Mouse (Mus musculus): ENCODE measurements around the gene Tgfbi. TPM values are rescaled to one million over a fixed set of nuclear protein-coding genes. Genes with fewer than 3 reads are reported as not detected.

The Tgfbi gene
- polyA plus RNA-seq, 1 experiment from 2014 or later = 85.8 TPM

- ATAC-seq (replicated peaks; ENCODE audit: insufficient number of reproducible peaks, low FRiP score, low TSS enrichment, low read depth) = no peak
Observed at GRCm38 (mm10) chr13:56578097-56578496, 31.2 kb upstream of the Tgfbi start.

GRCm38 (mm10) chr13:56580450-56580849, 28.9 kb upstream of the Tgfbi start:
- Histone ChIP-seq H3K4me1 (ENCODE audit: control insufficient read depth, insufficient read depth, low read length) (peaks cover 4% of the 10 kb centered on the region), H3K4me2 (ENCODE audit: low read depth, low read length) (no peak overlapping the region)
- WGBS = 71% methylated on average over 5 of the region's 5 CpGs

More at GRCm38 (mm10) chr13:56578097-56578496, 31.2 kb upstream of the Tgfbi start:
- Histone ChIP-seq H3K27me3 (ENCODE audit: control insufficient read depth, insufficient read depth, low read length) (no peaks in the 10 kb centered on the region), H3K36me3 (replicated peaks; ENCODE audit: control insufficient read depth, insufficient read depth, low read depth, low read length) (no peaks in the 10 kb centered on the region), H3K4me3 (ENCODE audit: low read depth, low read length) (no peak overlapping the region), H3K27ac (replicated peaks; ENCODE audit: low read depth, low read length) (no peak overlapping the region), H3K4me2 (ENCODE audit: low read depth, low read length) (no peak overlapping the region), H3K9me3 (replicated peaks; ENCODE audit: control insufficient read depth, low read length) (no peaks in the 10 kb centered on the region), H3K4me1 (ENCODE audit: control insufficient read depth, insufficient read depth, low read length) (peaks cover 4% of the 10 kb centered on the region), H3K9ac (replicated peaks; ENCODE audit: low read length) (no peak overlapping the region)
- DNase-seq (ENCODE audit: low spot score) = peak; percentile 32
- WGBS = 57% methylated on average over 5 of the region's 5 CpGs

GRCm38 (mm10) chr13:56581512-56581911, 27.8 kb upstream of the Tgfbi start:
- DNase-seq (ENCODE audit: low spot score) (no peak), ATAC-seq (replicated peaks; ENCODE audit: insufficient number of reproducible peaks, low FRiP score, low TSS enrichment, low read depth) (peak; percentile 16)
- H3K4me1 ChIP-seq (ENCODE audit: control insufficient read depth, insufficient read depth, low read length) = peaks cover 4% of the 10 kb centered on the region
- H3K9me3 ChIP-seq (replicated peaks; ENCODE audit: control insufficient read depth, low read length) = no peaks in the 10 kb centered on the region
- 2% methylated on average over 3 of the region's 3 CpGs for WGBS
- H3K4me3 ChIP-seq (ENCODE audit: low read depth, low read length) = no peak overlapping the region
- H3K27ac ChIP-seq (replicated peaks; ENCODE audit: low read depth, low read length) = peak overlapping the region; percentile 93
- no peak overlapping the region; the same call in 1 of the 2 replicates for H3K4me2 ChIP-seq (ENCODE audit: low read depth, low read length)
- peak overlapping the region; percentile 38; the same call in 1 of the 2 replicates for H3K9ac ChIP-seq (replicated peaks; ENCODE audit: low read length)
- H3K36me3 ChIP-seq (replicated peaks; ENCODE audit: control insufficient read depth, insufficient read depth, low read depth, low read length) = no peaks in the 10 kb centered on the region
- no peaks in the 10 kb centered on the region for H3K27me3 ChIP-seq (ENCODE audit: control insufficient read depth, insufficient read depth, low read length)

More at GRCm38 (mm10) chr13:56580450-56580849, 28.9 kb upstream of the Tgfbi start:
- Histone ChIP-seq H3K27me3 (ENCODE audit: control insufficient read depth, insufficient read depth, low read length) (no peaks in the 10 kb centered on the region), H3K27ac (replicated peaks; ENCODE audit: low read depth, low read length) (peak overlapping the region; percentile 93; the same call in 1 of the 2 replicates), H3K4me3 (ENCODE audit: low read depth, low read length) (no peak overlapping the region), H3K36me3 (replicated peaks; ENCODE audit: control insufficient read depth, insufficient read depth, low read depth, low read length) (no peaks in the 10 kb centered on the region), H3K9ac (replicated peaks; ENCODE audit: low read length) (no peak overlapping the region), H3K9me3 (replicated peaks; ENCODE audit: control insufficient read depth, low read length) (no peaks in the 10 kb centered on the region)
- DNase-seq (ENCODE audit: low spot score) (no peak), ATAC-seq (replicated peaks; ENCODE audit: insufficient number of reproducible peaks, low FRiP score, low TSS enrichment, low read depth) (no peak)

GRCm38 (mm10) chr13:56581961-56582434, 27.3 kb upstream of the Tgfbi start:
- Histone ChIP-seq H3K4me1 (ENCODE audit: control insufficient read depth, insufficient read depth, low read length) (peaks cover 4% of the 10 kb centered on the region), H3K4me2 (ENCODE audit: low read depth, low read length) (peak overlapping the region; percentile 1), H3K36me3 (replicated peaks; ENCODE audit: control insufficient read depth, insufficient read depth, low read depth, low read length) (no peaks in the 10 kb centered on the region), H3K4me3 (ENCODE audit: low read depth, low read length) (no peak overlapping the region), H3K9me3 (replicated peaks; ENCODE audit: control insufficient read depth, low read length) (no peaks in the 10 kb centered on the region), H3K9ac (replicated peaks; ENCODE audit: low read length) (no peak overlapping the region), H3K27ac (replicated peaks; ENCODE audit: low read depth, low read length) (peak overlapping the region; percentile 93), H3K27me3 (ENCODE audit: control insufficient read depth, insufficient read depth, low read length) (no peaks in the 10 kb centered on the region)
- ATAC-seq (replicated peaks; ENCODE audit: insufficient number of reproducible peaks, low FRiP score, low TSS enrichment, low read depth) (peak; percentile 99), DNase-seq (ENCODE audit: low spot score) (peak; percentile 97)
- 1% methylated on average over 6 of the region's 6 CpGs for WGBS

- 12% methylated on average over 3 of the region's 3 CpGs for WGBS
- no peaks in the 10 kb centered on the region for H3K9me3 ChIP-seq (replicated peaks; ENCODE audit: control insufficient read depth, low read length)
- ATAC-seq (replicated peaks; ENCODE audit: insufficient number of reproducible peaks, low FRiP score, low TSS enrichment, low read depth) (no peak), DNase-seq (ENCODE audit: low spot score) (peak; percentile 54)
- peak overlapping the region; percentile 26; the same call in 1 of the 2 replicates for H3K9ac ChIP-seq (replicated peaks; ENCODE audit: low read length)
- no peaks in the 10 kb centered on the region for H3K27me3 ChIP-seq (ENCODE audit: control insufficient read depth, insufficient read depth, low read length)
- peak overlapping the region; percentile 93 for H3K27ac ChIP-seq (replicated peaks; ENCODE audit: low read depth, low read length)
- no peaks in the 10 kb centered on the region for H3K36me3 ChIP-seq (replicated peaks; ENCODE audit: control insufficient read depth, insufficient read depth, low read depth, low read length)
- peaks cover 4% of the 10 kb centered on the region for H3K4me1 ChIP-seq (ENCODE audit: control insufficient read depth, insufficient read depth, low read length)
- no peak overlapping the region for H3K4me3 ChIP-seq (ENCODE audit: low read depth, low read length)
- no peak overlapping the region; the same call in 1 of the 2 replicates for H3K4me2 ChIP-seq (ENCODE audit: low read depth, low read length)
Observed at GRCm38 (mm10) chr13:56582720-56583119, 26.6 kb upstream of the Tgfbi start.

- DNase-seq (ENCODE audit: low spot score) (no peak), ATAC-seq (replicated peaks; ENCODE audit: insufficient number of reproducible peaks, low FRiP score, low TSS enrichment, low read depth) (no peak)
- Histone ChIP-seq H3K27ac (replicated peaks; ENCODE audit: low read depth, low read length) (no peak overlapping the region), H3K27me3 (ENCODE audit: control insufficient read depth, insufficient read depth, low read length) (no peaks in the 10 kb centered on the region), H3K4me1 (ENCODE audit: control insufficient read depth, insufficient read depth, low read length) (peaks cover 4% of the 10 kb centered on the region), H3K4me3 (ENCODE audit: low read depth, low read length) (no peak overlapping the region), H3K36me3 (replicated peaks; ENCODE audit: control insufficient read depth, insufficient read depth, low read depth, low read length) (no peaks in the 10 kb centered on the region), H3K9me3 (replicated peaks; ENCODE audit: control insufficient read depth, low read length) (no peaks in the 10 kb centered on the region), H3K9ac (replicated peaks; ENCODE audit: low read length) (no peak overlapping the region), H3K4me2 (ENCODE audit: low read depth, low read length) (no peak overlapping the region)
- WGBS = 72% methylated on average over 3 of the region's 3 CpGs
Observed at GRCm38 (mm10) chr13:56586046-56586445, 23.3 kb upstream of the Tgfbi start.

GRCm38 (mm10) chr13:56588454-56589117, 20.7 kb upstream of the Tgfbi start:
- Histone ChIP-seq H3K4me2 (ENCODE audit: low read depth, low read length) (no peak overlapping the region), H3K9ac (replicated peaks; ENCODE audit: low read length) (no peak overlapping the region), H3K9me3 (replicated peaks; ENCODE audit: control insufficient read depth, low read length) (no peaks in the 10 kb centered on the region), H3K4me3 (ENCODE audit: low read depth, low read length) (no peak overlapping the region), H3K27me3 (ENCODE audit: control insufficient read depth, insufficient read depth, low read length) (no peaks in the 10 kb centered on the region), H3K27ac (replicated peaks; ENCODE audit: low read depth, low read length) (no peak overlapping the region), H3K36me3 (replicated peaks; ENCODE audit: control insufficient read depth, insufficient read depth, low read depth, low read length) (no peaks in the 10 kb centered on the region), H3K4me1 (ENCODE audit: control insufficient read depth, insufficient read depth, low read length) (no peaks in the 10 kb centered on the region)
- DNase-seq (ENCODE audit: low spot score) (no peak), ATAC-seq (replicated peaks; ENCODE audit: insufficient number of reproducible peaks, low FRiP score, low TSS enrichment, low read depth) (no peak)
- WGBS = 85% methylated on average over 14 of the region's 14 CpGs

- no peak overlapping the region for H3K4me2 ChIP-seq (ENCODE audit: low read depth, low read length)
- no peaks in the 10 kb centered on the region for H3K4me1 ChIP-seq (ENCODE audit: control insufficient read depth, insufficient read depth, low read length)
- no peak overlapping the region for H3K27ac ChIP-seq (replicated peaks; ENCODE audit: low read depth, low read length)
- ATAC-seq (replicated peaks; ENCODE audit: insufficient number of reproducible peaks, low FRiP score, low TSS enrichment, low read depth) (no peak), DNase-seq (ENCODE audit: low spot score) (no peak)
- H3K27me3 ChIP-seq (ENCODE audit: control insufficient read depth, insufficient read depth, low read length) = no peaks in the 10 kb centered on the region
- 83% methylated on average over 5 of the region's 5 CpGs for WGBS
- H3K9me3 ChIP-seq (replicated peaks; ENCODE audit: control insufficient read depth, low read length) = no peaks in the 10 kb centered on the region
- H3K36me3 ChIP-seq (replicated peaks; ENCODE audit: control insufficient read depth, insufficient read depth, low read depth, low read length) = no peaks in the 10 kb centered on the region
- no peak overlapping the region for H3K9ac ChIP-seq (replicated peaks; ENCODE audit: low read length)
- H3K4me3 ChIP-seq (ENCODE audit: low read depth, low read length) = no peak overlapping the region
Observed at GRCm38 (mm10) chr13:56590202-56590601, 19.1 kb upstream of the Tgfbi start.
